Mouse (Mus musculus) heart, embryonic 11.5 days (tissue): ENCODE results near the gene Gm8024. TPM values are rescaled to one million over a fixed set of nuclear protein-coding genes. Genes with fewer than 3 reads are reported as not detected.
"Not testable (repeated sequence)": the region's sequence is repeated elsewhere in the genome, so short reads cannot be mapped to it uniquely, and the experiment has no call there.

ENCODE experiments used
- ATAC-seq: fragments of 200-750 bp; cut with Nextera tagmentation; replicated peaks from 2 replicates; pipeline ENCODE4 v1.8.0; 2017; ENCODE audit warnings: moderate library complexity; ENCODE audit not compliant: insufficient number of reproducible peaks, low FRiP score, low TSS enrichment
- H3K27ac ChIP-seq: fragments of 300-500 bp; sonication (generic); 2 replicates; pipeline ENCODE4 v1.5.1; 2014; ENCODE audit warnings: mild to moderate bottlenecking, low read depth, low read length
- H3K27me3 ChIP-seq: fragments of 300-500 bp; sonication (generic); 2 replicates; pipeline ENCODE4 v1.6.1; 2014; ENCODE audit warnings: mild to moderate bottlenecking, low read length, mixed read lengths; ENCODE audit not compliant: control insufficient read depth, insufficient read depth
- H3K36me3 ChIP-seq: fragments of 300-500 bp; sonication (generic); 2 replicates; pipeline ENCODE4 v1.6.1; 2014; ENCODE audit warnings: mild to moderate bottlenecking, low read length, moderate library complexity, mixed read lengths; ENCODE audit not compliant: control insufficient read depth, insufficient read depth
- H3K4me1 ChIP-seq: fragments of 300-500 bp; sonication (generic); 2 replicates; pipeline ENCODE4 v1.6.1; 2014; ENCODE audit warnings: low read length; ENCODE audit not compliant: control insufficient read depth, insufficient read depth
- H3K4me2 ChIP-seq: fragments of 300-500 bp; sonication (generic); 2 replicates; pipeline ENCODE4 v1.6.1; 2014; ENCODE audit warnings: mild to moderate bottlenecking, moderate library complexity
- H3K4me3 ChIP-seq: fragments of 300-500 bp; sonication (generic); 2 replicates; pipeline ENCODE4 v1.5.1; 2014; ENCODE audit warnings: low read depth, low read length
- H3K9ac ChIP-seq: fragments of 300-500 bp; sonication (generic); 2 replicates; pipeline ENCODE4 v1.6.1; 2014; ENCODE audit warnings: mild to moderate bottlenecking, low read depth, low read length, moderate library complexity
- H3K9me3 ChIP-seq: fragments of 300-500 bp; sonication (generic); replicated peaks from 2 replicates; pipeline ENCODE4 v1.6.1; 2016; ENCODE audit warnings: low read length; ENCODE audit not compliant: control insufficient read depth
- WGBS: fragments of 180-500 bp; shearing (Covaris S2); extraction: QIAGEN DNeasy Blood & Tissue Kit; methylation state at CpG from one replicate; pipeline ENCODE4 v1.1.7; 2014; ENCODE audit not compliant: insufficient replicate concordance; 5-methylcytosine and 5-hydroxymethylcytosine counted together
- polyA plus RNA-seq: library from polyadenylated mRNA; unstranded; fragments of >200 nt; fragmentation: Nextera tagmentation; extraction: Ambion mirVana; gene quantifications from 2 replicates; pipeline ENCODE4 v1.2.1, GENCODE M21; 2014

Gene Gm8024
- not detected in 2 replicates for polyA plus RNA-seq

DNA sequence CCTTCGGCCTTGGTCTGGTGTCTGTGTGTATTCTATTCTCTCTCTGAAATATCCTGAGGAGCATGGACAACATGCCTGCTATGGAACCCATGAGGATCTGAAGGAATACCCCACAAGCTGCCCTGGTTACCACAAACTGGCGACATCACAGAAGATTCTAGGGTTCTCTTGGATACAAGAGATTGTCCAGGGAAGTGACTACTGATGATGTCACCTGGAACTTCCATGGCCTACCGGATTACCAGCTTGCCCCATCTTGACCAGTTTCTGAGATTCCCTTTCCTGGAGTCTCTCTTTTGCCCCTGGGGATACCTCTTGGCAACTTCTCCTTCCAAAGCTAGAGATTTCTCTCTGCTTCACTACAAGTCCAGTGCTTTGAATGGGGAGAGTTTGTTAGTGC lies at the start of gene Gm8024:
TSS of gene Gm8024 (minus strand) at position 101 of the 400 bp plus-strand sequence.
- H3K27me3 ChIP-seq, H3K4me1 ChIP-seq, H3K27ac ChIP-seq, H3K36me3 ChIP-seq, H3K4me2 ChIP-seq, ATAC-seq, H3K9me3 ChIP-seq, H3K9ac ChIP-seq, H3K4me3 ChIP-seq: not testable (repeated sequence)
- WGBS = 96% methylated on average over 1 of the region's 3 CpGs

- H3K9me3 ChIP-seq, H3K36me3 ChIP-seq, ATAC-seq, H3K27me3 ChIP-seq, H3K4me3 ChIP-seq, H3K27ac ChIP-seq, H3K9ac ChIP-seq, H3K4me2 ChIP-seq, H3K4me1 ChIP-seq: not testable (repeated sequence)
- 9% methylated on average over 23 of the region's 31 CpGs for WGBS
Observed at GRCm38 (mm10) chr14:42543170-42543701, 19.2 kb upstream of the Gm8024 start.

GRCm38 (mm10) chr14:42542316-42543169 lies 18.5 kb upstream of the Gm8024 start:
- WGBS = 12% methylated on average over 17 of the region's 29 CpGs
- not testable (repeated sequence) for H3K9ac ChIP-seq

DNA sequence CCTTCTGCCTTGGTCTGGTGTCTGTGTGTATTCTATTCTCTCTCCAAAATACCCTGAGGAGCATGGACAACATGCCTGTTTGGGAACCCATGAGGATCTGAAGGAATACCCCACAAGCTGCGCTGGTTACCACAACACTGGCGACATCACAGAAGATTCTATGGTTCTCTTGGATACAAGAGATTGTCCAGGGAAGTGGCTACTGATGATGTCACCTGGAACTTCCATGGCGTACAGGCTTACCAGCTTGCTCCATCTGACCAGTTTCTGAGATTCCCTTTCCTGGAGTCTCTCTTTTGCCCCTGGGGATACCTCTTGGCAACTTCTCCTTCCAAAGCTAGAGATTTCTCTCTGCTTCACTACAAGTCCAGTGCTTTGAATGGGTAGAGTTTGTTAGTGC lies 21.8 kb downstream of the Gm8024 start, which contains the start of gene Gm8020:
TSS of gene Gm8020 (minus strand) at position 101 of the 400 bp plus-strand sequence.
- H3K4me1 ChIP-seq, H3K27me3 ChIP-seq, H3K4me2 ChIP-seq, H3K9ac ChIP-seq, H3K36me3 ChIP-seq, H3K4me3 ChIP-seq, ATAC-seq, H3K9me3 ChIP-seq, H3K27ac ChIP-seq: not testable (repeated sequence)
- WGBS = 73% methylated on average over 2 of the region's 3 CpGs

More at GRCm38 (mm10) chr14:42542316-42543169, 18.5 kb upstream of the Gm8024 start:
- not testable (repeated sequence) for H3K9me3 ChIP-seq, H3K36me3 ChIP-seq, H3K27me3 ChIP-seq, ATAC-seq, H3K27ac ChIP-seq, H3K4me3 ChIP-seq, H3K4me1 ChIP-seq, H3K4me2 ChIP-seq

Other genes starting within 250 kb of the Gm8024 start
- gene Gm9611, start 226.9 kb downstream of the Gm8024 start, polyA plus RNA-seq = not detected in 2 replicates
- not detected in 2 replicates for gene Gm7995, start 214.1 kb downstream of the Gm8024 start, polyA plus RNA-seq
- gene Gm8005, start 84.6 kb downstream of the Gm8024 start, polyA plus RNA-seq = not detected in 2 replicates
- not detected in 2 replicates for gene Gm8011, start 60.4 kb downstream of the Gm8024 start, polyA plus RNA-seq
- not detected in 2 replicates for gene Gm8020, start 21.9 kb downstream of the Gm8024 start, polyA plus RNA-seq
- not detected in 2 replicates for gene Gm17124, start 75.6 kb upstream of the Gm8024 start, polyA plus RNA-seq
- not detected in 2 replicates for gene Gm3633, start 117.6 kb upstream of the Gm8024 start, polyA plus RNA-seq
- gene Gm10378, start 131.7 kb upstream of the Gm8024 start, polyA plus RNA-seq = not detected in 2 replicates
- gene Gm3015, start 244.5 kb upstream of the Gm8024 start, polyA plus RNA-seq = not detected in 2 replicates